Mouse (Mus musculus): ENCODE data around the gene Dcp1b. TPM values are rescaled to one million over a fixed set of nuclear protein-coding genes. Genes with fewer than 3 reads are reported as not detected.

Gene Dcp1b
- polyA plus RNA-seq, 1 experiment = 44.2 TPM

DNA sequence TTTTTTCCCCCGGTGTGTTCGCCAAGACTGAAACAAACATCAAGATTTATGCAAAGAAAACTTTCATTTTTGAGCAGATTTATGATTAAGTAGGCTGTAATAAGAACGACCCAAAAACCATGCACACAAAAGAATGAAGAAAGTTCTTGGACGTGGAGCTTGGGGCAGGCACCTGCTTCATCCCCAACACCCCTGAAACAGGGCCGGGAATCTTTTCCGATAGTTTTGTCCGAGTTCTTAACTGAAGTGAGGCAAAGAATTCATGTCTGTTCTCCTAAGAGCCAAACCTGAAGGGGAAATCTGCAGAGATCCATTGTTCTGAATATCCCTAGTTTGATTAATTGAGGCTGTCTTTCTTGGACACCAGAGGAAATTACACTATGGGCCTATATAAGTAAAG, 1.1 kb downstream of the Dcp1b start:
- Histone ChIP-seq H3K27ac (ENCODE audit: control insufficient read depth, insufficient read depth, low read length) (no peak overlapping the region), H3K4me1 (replicated peaks; ENCODE audit: control insufficient read depth, insufficient read depth, low read length) (peaks cover 6% of the 10 kb centered on the region), H3K36me3 (ENCODE audit: control insufficient read depth, insufficient read depth, low read length) (no peaks in the 10 kb centered on the region), H3K4me3 (ENCODE audit: control insufficient read depth, insufficient read depth, low read length) (no peak overlapping the region), H3K27me3 (ENCODE audit: control insufficient read depth, insufficient read depth, low read length) (no peaks in the 10 kb centered on the region)
- no peak for DNase-seq
- TF ChIP-seq CTCF (IDR thresholded peaks at IDR 0.05; ENCODE audit: borderline replicate concordance, control insufficient read depth, extremely low read depth, insufficient read depth, low read length, poor library complexity) (no peak), POLR2A (IDR thresholded peaks at IDR 0.05; ENCODE audit: control insufficient read depth, extremely low read depth, insufficient read depth, low read length, poor library complexity) (no peak)
- WGBS = 60% methylated on average over 7 of the region's 7 CpGs

DNA sequence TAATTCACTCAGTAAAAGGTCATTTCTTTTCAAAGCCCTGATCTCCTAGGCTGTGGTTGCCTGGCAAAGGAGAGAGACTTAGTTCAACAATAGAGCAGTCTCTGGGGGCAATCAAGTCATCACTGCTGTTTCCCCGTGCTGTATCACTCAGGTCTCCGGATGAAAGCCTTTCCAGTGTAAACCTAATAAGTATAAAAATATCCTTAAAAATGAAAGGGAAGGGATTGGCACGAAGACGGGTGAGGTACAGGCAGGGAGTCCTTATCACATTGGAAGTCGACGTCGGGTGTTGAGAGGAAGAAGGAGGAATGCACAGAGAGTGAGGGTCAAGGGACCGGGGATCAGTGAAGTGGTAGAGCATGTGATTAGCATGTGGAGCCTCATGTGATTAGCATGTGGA, 2.0 kb downstream of the Dcp1b start:
- TF ChIP-seq POLR2A (IDR thresholded peaks at IDR 0.05; ENCODE audit: control insufficient read depth, extremely low read depth, insufficient read depth, low read length, poor library complexity) = no peak
- TF ChIP-seq CTCF (IDR thresholded peaks at IDR 0.05; ENCODE audit: borderline replicate concordance, control insufficient read depth, extremely low read depth, insufficient read depth, low read length, poor library complexity) = no peak
- no peak overlapping the region for H3K27ac ChIP-seq (ENCODE audit: control insufficient read depth, insufficient read depth, low read length)
- H3K4me1 ChIP-seq (replicated peaks; ENCODE audit: control insufficient read depth, insufficient read depth, low read length) = peaks cover 6% of the 10 kb centered on the region
- DNase-seq = no peak
- no peak overlapping the region for H3K4me3 ChIP-seq (ENCODE audit: control insufficient read depth, insufficient read depth, low read length)
- WGBS = 95% methylated on average over 8 of the region's 8 CpGs
- no peaks in the 10 kb centered on the region for H3K27me3 ChIP-seq (ENCODE audit: control insufficient read depth, insufficient read depth, low read length)
- H3K36me3 ChIP-seq (ENCODE audit: control insufficient read depth, insufficient read depth, low read length) = no peaks in the 10 kb centered on the region

DNA sequence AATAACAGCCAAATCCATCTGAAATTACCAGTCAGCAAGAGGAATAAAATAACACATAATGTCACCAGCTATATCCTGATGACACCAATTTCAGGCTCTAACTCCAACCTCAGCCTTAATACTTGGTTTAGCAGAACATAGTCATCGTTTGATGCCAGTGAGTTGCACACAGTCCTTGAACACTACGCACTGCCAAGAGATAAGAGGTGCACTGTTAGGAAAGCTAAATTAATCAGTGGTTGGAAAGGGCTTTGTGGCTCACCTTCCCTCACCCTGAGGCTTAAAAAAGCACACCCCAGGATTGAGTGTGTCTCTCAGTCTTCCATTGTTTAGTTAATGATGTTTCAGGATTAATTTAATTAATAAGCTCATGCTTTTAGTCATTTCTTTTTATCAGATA, 5.1 kb downstream of the Dcp1b start:
- no peak overlapping the region for H3K4me3 ChIP-seq (ENCODE audit: control insufficient read depth, insufficient read depth, low read length)
- H3K27me3 ChIP-seq (ENCODE audit: control insufficient read depth, insufficient read depth, low read length) = no peaks in the 10 kb centered on the region
- 98% methylated on average over 2 of the region's 2 CpGs for WGBS
- 0 out of 2 replicates have a peak, but pooled peaks cover 3% of the 10 kb centered on the region for H3K36me3 ChIP-seq (ENCODE audit: control insufficient read depth, insufficient read depth, low read length)
- DNase-seq = no peak
- TF ChIP-seq CTCF (IDR thresholded peaks at IDR 0.05; ENCODE audit: borderline replicate concordance, control insufficient read depth, extremely low read depth, insufficient read depth, low read length, poor library complexity) = no peak
- no peak for TF ChIP-seq POLR2A (IDR thresholded peaks at IDR 0.05; ENCODE audit: control insufficient read depth, extremely low read depth, insufficient read depth, low read length, poor library complexity)
- H3K27ac ChIP-seq (ENCODE audit: control insufficient read depth, insufficient read depth, low read length) = no peak overlapping the region
- peaks cover 2% of the 10 kb centered on the region for H3K4me1 ChIP-seq (replicated peaks; ENCODE audit: control insufficient read depth, insufficient read depth, low read length)

DNA sequence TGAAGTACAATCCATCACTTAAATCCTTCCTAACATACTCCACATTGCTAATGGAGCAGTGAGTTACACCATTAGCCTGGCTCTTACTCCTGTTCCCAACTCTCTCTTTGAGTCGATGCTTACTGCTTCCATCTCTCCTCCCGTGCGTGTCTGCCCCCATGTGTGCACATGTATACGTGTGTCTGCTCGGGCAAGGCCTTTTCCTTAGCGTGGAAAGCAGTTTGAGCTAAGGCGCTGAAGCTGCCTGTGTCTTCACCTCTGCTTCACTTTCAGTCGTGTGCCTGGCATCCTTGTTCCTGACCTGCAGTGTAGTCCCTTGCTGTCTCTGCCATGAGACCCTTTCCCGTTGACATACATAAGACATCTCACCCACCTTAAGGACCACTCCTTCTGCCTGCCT, 7.2 kb downstream of the Dcp1b start:
- WGBS = 96% methylated on average over 9 of the region's 9 CpGs
- H3K36me3 ChIP-seq (ENCODE audit: control insufficient read depth, insufficient read depth, low read length) = 0 out of 2 replicates have a peak, but pooled peaks cover 3% of the 10 kb centered on the region
- TF ChIP-seq CTCF (IDR thresholded peaks at IDR 0.05; ENCODE audit: borderline replicate concordance, control insufficient read depth, extremely low read depth, insufficient read depth, low read length, poor library complexity) (no peak), POLR2A (IDR thresholded peaks at IDR 0.05; ENCODE audit: control insufficient read depth, extremely low read depth, insufficient read depth, low read length, poor library complexity) (no peak)
- no peak for DNase-seq
- H3K27me3 ChIP-seq (ENCODE audit: control insufficient read depth, insufficient read depth, low read length) = no peaks in the 10 kb centered on the region
- H3K4me1 ChIP-seq (replicated peaks; ENCODE audit: control insufficient read depth, insufficient read depth, low read length) = no peaks in the 10 kb centered on the region
- H3K4me3 ChIP-seq (ENCODE audit: control insufficient read depth, insufficient read depth, low read length) = no peak overlapping the region
- no peak overlapping the region for H3K27ac ChIP-seq (ENCODE audit: control insufficient read depth, insufficient read depth, low read length)

DNA sequence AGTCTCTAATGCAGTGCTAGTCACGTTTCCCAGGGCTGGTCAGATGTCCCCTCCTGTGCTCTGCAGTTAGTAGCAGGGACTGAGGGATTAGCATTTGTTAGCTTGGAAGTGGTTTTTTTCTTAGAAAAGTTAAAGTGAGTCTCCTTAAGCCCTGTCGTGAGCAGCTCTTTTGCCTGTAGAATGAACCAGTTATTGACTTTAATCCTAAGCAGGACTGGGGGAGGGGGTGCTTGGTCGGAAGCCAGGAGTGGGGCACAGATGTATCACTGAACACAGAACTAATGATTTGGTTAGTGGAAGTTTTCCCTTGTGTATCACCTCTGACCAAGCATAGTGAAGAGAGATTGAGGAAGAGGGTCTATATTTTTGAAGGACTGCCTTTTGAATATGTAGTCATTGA, 8.7 kb downstream of the Dcp1b start:
- 0 out of 2 replicates have a peak, but pooled peaks cover 3% of the 10 kb centered on the region for H3K36me3 ChIP-seq (ENCODE audit: control insufficient read depth, insufficient read depth, low read length)
- WGBS = 94% methylated on average over 3 of the region's 3 CpGs
- no peaks in the 10 kb centered on the region for H3K4me1 ChIP-seq (replicated peaks; ENCODE audit: control insufficient read depth, insufficient read depth, low read length)
- TF ChIP-seq POLR2A (IDR thresholded peaks at IDR 0.05; ENCODE audit: control insufficient read depth, extremely low read depth, insufficient read depth, low read length, poor library complexity) (no peak), CTCF (IDR thresholded peaks at IDR 0.05; ENCODE audit: borderline replicate concordance, control insufficient read depth, extremely low read depth, insufficient read depth, low read length, poor library complexity) (no peak)
- no peak overlapping the region for H3K27ac ChIP-seq (ENCODE audit: control insufficient read depth, insufficient read depth, low read length)
- no peak overlapping the region for H3K4me3 ChIP-seq (ENCODE audit: control insufficient read depth, insufficient read depth, low read length)
- no peaks in the 10 kb centered on the region for H3K27me3 ChIP-seq (ENCODE audit: control insufficient read depth, insufficient read depth, low read length)
- DNase-seq = no peak

DNA sequence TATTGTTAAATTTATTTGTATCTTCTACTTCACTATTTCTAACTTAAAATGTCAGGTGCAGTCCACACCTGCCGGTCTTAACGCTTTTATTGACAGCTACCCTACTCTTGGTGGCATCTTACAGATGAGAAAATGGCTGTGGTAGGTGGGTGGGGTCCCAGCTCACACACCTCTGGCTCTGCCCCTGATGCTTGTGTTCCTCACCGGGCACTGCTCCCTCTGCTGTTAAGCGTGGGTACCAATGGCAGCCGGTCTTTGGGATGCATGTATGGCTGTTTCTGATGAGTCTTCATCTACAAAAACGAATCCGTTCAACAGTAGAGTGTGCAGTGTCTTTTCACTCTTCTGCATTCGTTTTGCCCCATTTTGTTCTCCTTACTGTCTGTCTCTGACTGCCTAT, 11.6 kb downstream of the Dcp1b start:
- peak; percentile 11 for DNase-seq
- H3K27ac ChIP-seq (ENCODE audit: control insufficient read depth, insufficient read depth, low read length) = no peak overlapping the region
- no peaks in the 10 kb centered on the region for H3K4me1 ChIP-seq (replicated peaks; ENCODE audit: control insufficient read depth, insufficient read depth, low read length)
- H3K4me3 ChIP-seq (ENCODE audit: control insufficient read depth, insufficient read depth, low read length) = no peak overlapping the region
- no peak for TF ChIP-seq CTCF (IDR thresholded peaks at IDR 0.05; ENCODE audit: borderline replicate concordance, control insufficient read depth, extremely low read depth, insufficient read depth, low read length, poor library complexity)
- TF ChIP-seq POLR2A (IDR thresholded peaks at IDR 0.05; ENCODE audit: control insufficient read depth, extremely low read depth, insufficient read depth, low read length, poor library complexity) = no peak
- H3K27me3 ChIP-seq (ENCODE audit: control insufficient read depth, insufficient read depth, low read length) = no peaks in the 10 kb centered on the region
- WGBS = 89% methylated on average over 8 of the region's 8 CpGs
- 0 out of 2 replicates have a peak, but pooled peaks cover 8% of the 10 kb centered on the region for H3K36me3 ChIP-seq (ENCODE audit: control insufficient read depth, insufficient read depth, low read length)

DNA sequence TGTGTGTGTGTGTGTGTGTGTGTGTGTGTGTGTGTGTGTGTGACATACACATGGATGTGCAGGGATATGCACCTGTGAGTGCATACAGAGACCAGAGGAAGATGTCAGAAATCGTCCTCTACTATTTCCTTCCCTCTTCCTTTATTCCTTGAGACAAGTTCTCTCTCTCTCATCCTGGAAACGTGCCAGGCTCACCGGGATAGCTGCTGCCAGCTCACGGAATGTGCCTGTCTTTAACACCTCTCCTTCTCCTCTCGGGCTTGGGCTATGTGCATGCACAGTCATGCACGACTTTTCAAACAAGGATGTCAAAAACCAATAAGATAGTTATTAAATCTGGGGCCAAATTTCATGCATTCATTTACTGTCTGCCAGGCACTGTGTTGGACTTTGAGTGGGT, 12.6 kb downstream of the Dcp1b start:
- H3K36me3 ChIP-seq (ENCODE audit: control insufficient read depth, insufficient read depth, low read length) = peaks cover 12% of the 10 kb centered on the region
- 92% methylated on average over 6 of the region's 6 CpGs for WGBS

More for the DNA sequence above, 12.6 kb downstream of the Dcp1b start:
- Histone ChIP-seq H3K27ac (ENCODE audit: control insufficient read depth, insufficient read depth, low read length) (no peak overlapping the region), H3K4me1 (replicated peaks; ENCODE audit: control insufficient read depth, insufficient read depth, low read length) (no peaks in the 10 kb centered on the region), H3K27me3 (ENCODE audit: control insufficient read depth, insufficient read depth, low read length) (no peaks in the 10 kb centered on the region), H3K4me3 (ENCODE audit: control insufficient read depth, insufficient read depth, low read length) (no peak overlapping the region)
- DNase-seq = no peak
- TF ChIP-seq POLR2A (IDR thresholded peaks at IDR 0.05; ENCODE audit: control insufficient read depth, extremely low read depth, insufficient read depth, low read length, poor library complexity) = no peak
- TF ChIP-seq CTCF (IDR thresholded peaks at IDR 0.05; ENCODE audit: borderline replicate concordance, control insufficient read depth, extremely low read depth, insufficient read depth, low read length, poor library complexity) = no peak
